Mouse (Mus musculus) frontal cortex, postnatal 36 days (tissue): Measurements from ENCODE around the gene Alb.

Experiments
- DNase-seq, 2 experiments: peaks; one replicate each; pipeline ENCODE4 v3.0.0; 2022; ENCODE audit warnings: low spot score in 2 of 2

Alb gene

DNA sequence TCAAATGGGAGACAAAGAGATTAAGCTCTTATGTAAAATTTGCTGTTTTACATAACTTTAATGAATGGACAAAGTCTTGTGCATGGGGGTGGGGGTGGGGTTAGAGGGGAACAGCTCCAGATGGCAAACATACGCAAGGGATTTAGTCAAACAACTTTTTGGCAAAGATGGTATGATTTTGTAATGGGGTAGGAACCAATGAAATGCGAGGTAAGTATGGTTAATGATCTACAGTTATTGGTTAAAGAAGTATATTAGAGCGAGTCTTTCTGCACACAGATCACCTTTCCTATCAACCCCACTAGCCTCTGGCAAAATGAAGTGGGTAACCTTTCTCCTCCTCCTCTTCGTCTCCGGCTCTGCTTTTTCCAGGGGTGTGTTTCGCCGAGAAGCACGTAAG lies at the start of gene Alb:
Alb (plus strand) TSS at position 279 of the 400 bp plus-strand sequence.
- no peak for DNase-seq

DNA sequence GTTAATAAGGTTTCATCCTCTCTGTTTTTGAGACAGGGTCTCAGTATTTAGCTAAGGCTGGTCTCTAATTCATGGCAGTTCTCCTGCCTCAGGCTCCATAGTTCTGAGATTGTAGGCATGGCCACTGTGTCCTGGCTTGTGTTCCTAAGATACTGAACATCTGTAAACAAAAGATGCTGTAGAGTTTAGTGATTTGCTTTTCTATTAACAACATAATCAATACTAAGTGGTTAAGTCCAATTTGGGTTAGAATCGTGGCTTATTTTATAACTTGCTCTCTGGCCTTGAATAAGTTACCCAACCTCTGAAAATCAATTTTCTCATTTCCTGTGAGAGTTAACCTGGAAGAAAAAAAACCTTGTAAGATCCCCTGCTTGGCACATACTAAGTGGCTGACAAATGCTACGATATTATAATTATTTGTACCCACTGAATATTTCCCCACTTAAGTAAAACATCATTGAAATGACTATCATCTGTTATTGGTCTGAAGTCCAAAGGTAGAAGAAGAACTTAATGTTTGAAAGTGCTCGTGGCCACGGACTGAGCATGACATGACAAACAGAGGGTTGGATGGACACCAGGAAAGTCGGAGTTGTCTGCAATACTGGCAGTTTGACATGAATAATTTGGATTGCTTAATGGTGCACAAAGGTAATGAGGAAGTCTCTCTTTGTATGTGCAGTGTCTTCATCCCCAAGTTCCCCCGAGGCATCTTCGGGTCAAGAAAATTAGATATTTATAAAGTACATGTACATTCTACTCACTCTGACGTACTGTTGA lies 46.4 kb upstream of the Alb start:
- no peak for DNase-seq

- no peak for DNase-seq
Measured at GRCm38 (mm10) chr5:90414925-90415295, 45.8 kb upstream of the Alb start.

GRCm38 (mm10) chr5:90424625-90425024 lies 36.1 kb upstream of the Alb start:
- DNase-seq = no peak

DNA sequence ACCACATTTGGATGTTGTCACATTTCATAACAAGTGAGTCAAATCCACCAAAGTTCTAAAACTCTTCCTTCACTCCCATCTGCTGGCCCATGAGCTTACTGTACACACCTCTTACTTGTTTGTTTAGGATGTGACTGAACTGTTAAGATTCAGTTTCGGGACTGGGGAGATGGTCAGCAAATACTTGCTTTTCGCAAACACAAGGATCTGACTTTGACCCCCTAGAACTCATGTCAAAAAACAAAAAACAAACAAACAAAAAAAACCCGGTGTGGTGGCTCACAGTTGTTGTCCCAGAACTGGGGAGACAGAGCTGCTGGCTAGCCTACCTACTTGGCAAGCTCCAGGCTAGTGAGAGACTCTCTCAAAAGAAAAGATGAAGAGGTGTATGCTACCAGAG lies 35.5 kb upstream of the Alb start:
- no peak for DNase-seq

DNA sequence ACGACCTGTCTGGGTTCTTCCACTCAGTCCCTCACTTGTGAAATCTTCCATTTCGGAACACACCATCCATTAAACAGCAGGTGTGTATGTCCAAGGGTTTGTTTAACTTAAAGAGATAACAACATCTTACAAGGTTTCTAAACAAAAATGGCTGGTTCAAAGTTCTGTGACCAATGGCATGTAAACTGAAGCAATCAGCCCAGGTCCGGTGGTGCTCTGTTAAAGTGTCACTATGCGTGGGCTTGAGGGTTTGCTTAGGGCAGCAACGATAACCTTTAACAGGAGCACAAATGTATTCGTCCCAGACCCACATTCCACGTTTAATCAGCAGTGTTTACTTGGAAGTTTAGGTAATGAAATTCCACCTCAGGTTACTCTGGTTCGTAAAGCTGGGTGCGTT lies 29.6 kb upstream of the Alb start:
- DNase-seq = no peak

DNA sequence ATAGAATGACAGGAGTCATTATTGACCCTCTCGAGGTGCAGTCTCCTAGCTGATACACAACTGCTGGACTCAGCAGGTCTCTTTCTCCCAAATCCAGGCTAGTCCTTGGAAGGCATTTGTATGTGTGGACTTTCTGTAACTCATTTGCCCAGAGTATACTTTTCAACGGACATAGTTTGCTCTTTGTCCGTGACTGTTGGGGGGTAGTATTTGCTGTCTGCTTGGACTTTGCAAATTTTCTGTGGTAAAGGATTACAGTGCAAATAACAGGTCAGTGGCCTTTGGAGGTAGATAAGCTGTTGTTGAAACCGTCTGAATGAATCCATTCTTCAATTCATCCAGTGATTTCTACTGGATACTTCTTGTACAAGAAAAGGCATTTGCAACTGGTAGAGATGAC lies 21.5 kb upstream of the Alb start:
- no peak for DNase-seq

GRCm38 (mm10) chr5:90447577-90447976 lies 13.1 kb upstream of the Alb start:
- DNase-seq = no peak

- no peak for DNase-seq
Measured at GRCm38 (mm10) chr5:90449961-90450360, 10.7 kb upstream of the Alb start.

- DNase-seq = peak; percentile 5 to 17
Measured at GRCm38 (mm10) chr5:90452711-90453110, 8.0 kb upstream of the Alb start.

DNA sequence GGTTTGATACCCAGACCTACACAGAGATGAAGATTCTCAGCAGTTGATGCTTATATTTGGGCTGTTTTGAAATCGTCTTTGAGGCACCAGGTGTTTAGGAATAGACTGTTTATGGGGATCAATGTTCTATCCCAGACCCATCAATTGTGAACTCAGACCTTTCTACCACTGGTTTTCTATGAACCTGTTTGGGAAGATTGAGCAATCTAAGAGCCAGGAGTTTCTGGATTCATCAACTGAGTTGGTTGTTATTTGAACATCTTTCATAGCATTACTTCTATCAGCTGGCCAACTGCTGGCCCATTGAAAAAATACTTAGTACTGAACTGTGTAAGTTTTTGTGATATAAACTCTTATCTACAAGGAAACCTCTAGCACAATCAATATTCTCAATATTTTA lies 3.5 kb upstream of the Alb start:
- no peak for DNase-seq

GRCm38 (mm10) chr5:90458727-90459126 lies 2.0 kb upstream of the Alb start:
- no peak for DNase-seq

GRCm38 (mm10) chr5:90466806-90467205 lies 6.1 kb downstream of the Alb start:
- DNase-seq = no peak

- no peak for DNase-seq
Measured at GRCm38 (mm10) chr5:90467245-90467644, 6.5 kb downstream of the Alb start.

- DNase-seq = no peak
Measured at GRCm38 (mm10) chr5:90470836-90471235, 10.1 kb downstream of the Alb start.

GRCm38 (mm10) chr5:90473902-90474301 lies 13.2 kb downstream of the Alb start:
- DNase-seq = no peak

DNA sequence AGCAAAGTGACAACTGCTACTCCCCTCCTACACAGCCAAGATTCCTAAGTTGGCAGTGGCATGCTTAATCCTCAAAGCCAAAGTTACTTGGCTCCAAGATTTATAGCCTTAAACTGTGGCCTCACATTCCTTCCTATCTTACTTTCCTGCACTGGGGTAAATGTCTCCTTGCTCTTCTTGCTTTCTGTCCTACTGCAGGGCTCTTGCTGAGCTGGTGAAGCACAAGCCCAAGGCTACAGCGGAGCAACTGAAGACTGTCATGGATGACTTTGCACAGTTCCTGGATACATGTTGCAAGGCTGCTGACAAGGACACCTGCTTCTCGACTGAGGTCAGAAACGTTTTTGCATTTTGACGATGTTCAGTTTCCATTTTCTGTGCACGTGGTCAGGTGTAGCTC lies 13.7 kb downstream of the Alb start:
- DNase-seq = no peak

- no peak for DNase-seq
Measured at GRCm38 (mm10) chr5:90476741-90477140, 16.0 kb downstream of the Alb start.

DNA sequence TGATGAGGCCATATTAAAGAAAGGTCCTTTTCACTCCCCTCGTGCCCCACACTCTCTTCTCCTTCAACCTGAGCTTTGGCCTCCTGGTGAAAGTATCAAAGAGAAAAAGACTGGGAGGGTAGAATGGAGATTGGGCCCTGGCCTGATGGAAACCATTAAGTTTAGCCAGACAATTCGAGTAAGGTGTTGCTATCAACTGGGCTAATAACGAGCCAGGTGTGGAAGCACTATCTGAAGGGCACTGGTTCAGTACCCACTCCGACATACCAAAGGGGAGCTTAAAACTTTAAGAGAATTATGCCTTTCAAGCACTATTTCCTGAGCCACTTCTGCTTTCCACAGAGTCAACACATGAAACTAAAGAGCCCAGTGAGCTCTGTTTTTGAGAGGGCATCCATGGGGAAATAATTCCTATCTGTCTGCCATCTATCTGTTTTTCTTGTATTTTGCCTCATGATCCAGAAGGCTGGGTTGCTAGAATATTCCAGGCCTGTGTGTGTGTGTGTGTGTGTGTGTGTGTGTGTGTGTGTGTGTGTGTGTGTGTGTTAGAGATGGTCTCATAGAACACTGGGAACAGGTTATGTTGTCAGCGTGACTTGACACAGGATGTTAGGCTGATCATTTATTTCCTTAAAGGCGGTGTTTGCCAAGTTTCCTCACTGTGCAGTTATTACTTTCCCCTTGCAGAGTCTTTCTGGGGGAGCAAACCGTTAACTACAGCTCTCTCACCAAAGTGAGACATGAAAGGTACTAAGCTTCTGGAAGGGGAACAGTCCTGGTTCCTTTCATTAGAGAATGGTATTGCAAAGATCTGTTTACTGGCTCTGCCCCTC lies 16.8 kb downstream of the Alb start:
- DNase-seq = no peak

- DNase-seq = no peak
Measured at GRCm38 (mm10) chr5:90478886-90479285, 18.2 kb downstream of the Alb start.

GRCm38 (mm10) chr5:90485597-90485996 lies 24.9 kb downstream of the Alb start:
- DNase-seq = no peak

DNA sequence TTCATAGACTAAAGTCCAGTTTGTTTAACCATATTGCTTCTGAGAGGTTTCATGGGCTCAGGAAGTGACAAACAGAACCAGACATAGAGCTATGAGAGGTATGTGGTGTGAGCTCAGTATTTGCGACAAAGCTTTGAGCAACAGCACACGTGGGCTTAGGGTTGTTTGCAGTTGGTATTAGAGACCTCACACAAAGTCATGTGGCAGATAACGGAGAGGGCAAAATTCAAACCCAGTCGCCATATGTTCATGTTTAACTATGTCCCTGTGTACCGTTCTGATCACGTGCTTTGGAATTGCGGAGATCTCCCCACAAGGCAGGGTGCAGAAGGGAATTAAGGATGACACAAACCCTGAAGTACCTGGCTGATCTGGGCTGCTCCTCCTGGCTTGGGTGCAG lies 27.6 kb downstream of the Alb start:
- no peak for DNase-seq

GRCm38 (mm10) chr5:90490518-90490917 lies 29.8 kb downstream of the Alb start, which contains the start of gene Afp:
Gene Afp, plus strand, starts transcription at chr5:90490737.
- no peak for DNase-seq
